Comparison of ENCODE assay signal across 7 mouse cellular contexts in genomic region chr13:63572453-63573255, GRCm38 (mm10). TPM values are rescaled to one million over a fixed set of nuclear protein-coding genes. Genes with fewer than 3 reads are reported as not detected.
A peak's percentile ranks its signal among the peaks of the same experiment; 100 is the strongest.
DNase-seq lines count a peak whose midpoint lies in the region; TF ChIP-seq lines count a peak whose summit lies in the region.

No protein-coding gene starts in this region.

- H3K4me2 ChIP-seq in myocyte (ENCODE audit: low read depth): peak overlapping the region; percentile 55

- H3K27me3 ChIP-seq in myocyte (ENCODE audit: control insufficient read depth, insufficient read depth, insufficient read length): peaks cover 31% of the 10 kb centered on the region

- no peaks in the 10 kb centered on the region for H3K36me3 ChIP-seq in myocyte (ENCODE audit: control insufficient read depth, insufficient read depth)

- H3K4me3 ChIP-seq in myocyte: no peak overlapping the region

- H3ac ChIP-seq in myocyte (ENCODE audit: control insufficient read depth, insufficient read length): no peak overlapping the region

- no peak for TF ChIP-seq POLR2A in myocyte (IDR thresholded peaks at IDR 0.05; ENCODE audit: insufficient read length, low read depth)

- intact Hi-C loops in left cerebral cortex, postnatal 36 days (cut with DNase I): loop anchor here (5.0 to 10.0 kb wide), 2 partner anchors 125 to 452 kb away; no protein-coding TSS in a partner anchor

- H3K79me2 ChIP-seq in myocyte (ENCODE audit: control insufficient read depth, insufficient read depth): no peaks in the 10 kb centered on the region

- DNase-seq in B cell, adult 2 months: peak; percentile 37 to 42
- peak; percentile 44 for DNase-seq in CD4-positive helper T cell, adult 2 months (ENCODE audit: low read depth, low spot score)
- DNase-seq in embryo, embryonic 10 days (ENCODE audit: low spot score): peak; percentile 56
- DNase-seq in heart, postnatal 4 days: peak; percentile 46
- peak; percentile 53 to 62 for DNase-seq in left cerebral cortex, postnatal 36 days (ENCODE audit: low spot score in 2 of 2)
- DNase-seq in thymus, postnatal 10 days (ENCODE audit: low spot score in 2 of 2): peak; percentile 28 to 43

TF ChIP-seq in myocyte, 11 proteins besides CTCF, POLR2A, EP300 and RAD21:
- no peak for TF ChIP-seq MYOD1 (IDR thresholded peaks at IDR 0.05; ENCODE audit: control insufficient read depth in 1 of 3, insufficient read length in 2 of 3, low read depth in 2 of 3)
- TF ChIP-seq TCF12 (IDR thresholded peaks at IDR 0.05; ENCODE audit: insufficient read depth, poor library complexity, severe bottlenecking): no peak
- no peak for TF ChIP-seq REST (IDR thresholded peaks at IDR 0.05; ENCODE audit: insufficient read depth, insufficient read length)
- TF ChIP-seq E2F4 (IDR thresholded peaks at IDR 0.05; ENCODE audit: insufficient read depth): no peak
- TF ChIP-seq MYOG (IDR thresholded peaks at IDR 0.05; ENCODE audit: control insufficient read depth in 1 of 3, insufficient read depth in 1 of 3, insufficient read length in 2 of 3, low read depth in 2 of 3): no peak
- TF ChIP-seq POLR2AphosphoS2 (IDR thresholded peaks at IDR 0.05; ENCODE audit: insufficient read length, low read depth): no peak
- no peak for TF ChIP-seq TCF3 (IDR thresholded peaks at IDR 0.05; ENCODE audit: insufficient read length, low read depth)
- TF ChIP-seq MAX (IDR thresholded peaks at IDR 0.05; ENCODE audit: low read depth): no peak
- no peak for TF ChIP-seq CEBPB (IDR thresholded peaks at IDR 0.05; ENCODE audit: insufficient read depth, poor library complexity, severe bottlenecking)
- no peak for TF ChIP-seq SRF (IDR thresholded peaks at IDR 0.05; ENCODE audit: control insufficient read depth, insufficient read length, low read depth)
- TF ChIP-seq USF1 (IDR thresholded peaks at IDR 0.05; ENCODE audit: low read depth): no peak
TF ChIP-seq in myocyte: peak in this region for 0.

RNA-seq across cellular contexts. Expression of gene Ptch1, which starts 0.7 kb away (rescaled TPM):
- total RNA-seq in heart, postnatal 4 days (2021): 10 to 100 TPM; 23.7 to 25.5 TPM
- total RNA-seq in left cerebral cortex, postnatal 36 days (2021): 10 to 100 TPM; 40.5 to 51.6 TPM
- polyA plus RNA-seq in myocyte (2012; fragmentation: generic; extraction: Trizol): 2.2 TPM
